In genomic region chr1:144168921-144169320, GRCm38 (mm10) we compare ENCODE assay signal across 23 mouse cellular contexts. TPM values are rescaled to one million over a fixed set of nuclear protein-coding genes. Genes with fewer than 3 reads are reported as not detected.
"Had no signal": no experiment of that assay in that cellular context is flagged by ENCODE, and none has a peak within 500 bp of the region (broad histone marks: within the 10 kb centered on the region; RNA-seq: fewer than 3 reads in every experiment).

No protein-coding gene starts in this region.

- H3K9me3 ChIP-seq: kidney, embryonic 15.5 days; limb, embryonic 10.5 days; limb, embryonic 13.5 days; liver, embryonic 12.5 days; liver, embryonic 15.5 days; lung, embryonic 15.5 days; megakaryocyte, embryonic 14.5 days had no signal

- H3K27me3 ChIP-seq: kidney, embryonic 15.5 days; limb, embryonic 13.5 days; liver, embryonic 12.5 days; liver, embryonic 15.5 days; lung, embryonic 15.5 days; megakaryocyte, embryonic 14.5 days had no signal

- H3K27ac ChIP-seq: kidney, embryonic 15.5 days; limb, embryonic 10.5 days; limb, embryonic 13.5 days; liver, embryonic 12.5 days; liver, embryonic 15.5 days; lung, embryonic 15.5 days; stomach, postnatal 0 days had no signal

- ATAC-seq: liver, embryonic 12.5 days had no signal

- H3K4me1 ChIP-seq: kidney, embryonic 15.5 days; limb, embryonic 10.5 days; limb, embryonic 13.5 days; liver, embryonic 12.5 days; liver, embryonic 15.5 days; lung, embryonic 15.5 days; megakaryocyte, embryonic 14.5 days had no signal

- H3K4me3 ChIP-seq: kidney, embryonic 15.5 days; limb, embryonic 10.5 days; limb, embryonic 13.5 days; liver, embryonic 12.5 days; liver, embryonic 15.5 days; lung, embryonic 15.5 days; megakaryocyte, embryonic 14.5 days had no signal

- H3K4me2 ChIP-seq: kidney, embryonic 15.5 days; limb, embryonic 13.5 days; liver, embryonic 12.5 days; liver, embryonic 15.5 days; lung, embryonic 15.5 days; midbrain, embryonic 11.5 days had no signal

- DNase-seq: kidney, adult 8-10 months; kidney, postnatal 10 days; kidney, postnatal 36 days; layer of hippocampus, adult 9-11 months; liver; lung, adult 18-20 months; lung, postnatal 10 days; lung, postnatal 36 days; midbrain, embryonic 14.5 days; right cerebral cortex, postnatal 25 days; spleen, adult 18-20 months; thymus, adult 2 months; thymus, postnatal 14 days; thymus, postnatal 4 days had no signal

- H3K9ac ChIP-seq: kidney, embryonic 15.5 days; limb, embryonic 13.5 days; liver, embryonic 12.5 days; liver, embryonic 15.5 days; lung, embryonic 15.5 days had no signal

- H3K36me3 ChIP-seq: kidney, embryonic 15.5 days; limb, embryonic 10.5 days; limb, embryonic 13.5 days; liver, embryonic 12.5 days; liver, embryonic 15.5 days; lung, embryonic 15.5 days had no signal

RNA-seq across cellular contexts. Expression of gene Rgs13, which starts 8.3 kb away (rescaled TPM):
- polyA plus RNA-seq: kidney, embryonic 15.5 days; limb, embryonic 10.5 days; limb, embryonic 13.5 days; liver, embryonic 12.5 days; liver, embryonic 15.5 days had no signal
